Mouse (Mus musculus) cerebellum, postnatal 10 days (tissue): ENCODE measurements around the gene Rpgrip1.

ENCODE experiments used
- DNase-seq, 2 experiments: peaks; one replicate each; pipeline ENCODE4 v3.0.0; 2021; ENCODE audit warnings: mixed read lengths in 2 of 2

Gene Rpgrip1

GRCm38 (mm10) chr14:52198141-52198540 is 87.6 kb downstream of the Rpgrip1 start:
- DNase-seq = peak in 1 of 2 experiments; percentile 9

- DNase-seq = no peak
These were observed 88.9 kb downstream of the Rpgrip1 start for GRCm38 (mm10) chr14:52199412-52199811.
